Mouse (Mus musculus): ENCODE results near the gene Fcgr1. TPM values are rescaled to one million over a fixed set of nuclear protein-coding genes. Genes with fewer than 3 reads are reported as not detected.
A peak's percentile ranks its signal among the peaks of the same experiment; 100 is the strongest.
"Not testable (repeated sequence)": the region's sequence is repeated elsewhere in the genome, so short reads cannot be mapped to it uniquely, and the experiment has no call there.

Gene Fcgr1
- polyA plus RNA-seq, 1 experiment from 2014 or later = 2.4 TPM

DNA sequence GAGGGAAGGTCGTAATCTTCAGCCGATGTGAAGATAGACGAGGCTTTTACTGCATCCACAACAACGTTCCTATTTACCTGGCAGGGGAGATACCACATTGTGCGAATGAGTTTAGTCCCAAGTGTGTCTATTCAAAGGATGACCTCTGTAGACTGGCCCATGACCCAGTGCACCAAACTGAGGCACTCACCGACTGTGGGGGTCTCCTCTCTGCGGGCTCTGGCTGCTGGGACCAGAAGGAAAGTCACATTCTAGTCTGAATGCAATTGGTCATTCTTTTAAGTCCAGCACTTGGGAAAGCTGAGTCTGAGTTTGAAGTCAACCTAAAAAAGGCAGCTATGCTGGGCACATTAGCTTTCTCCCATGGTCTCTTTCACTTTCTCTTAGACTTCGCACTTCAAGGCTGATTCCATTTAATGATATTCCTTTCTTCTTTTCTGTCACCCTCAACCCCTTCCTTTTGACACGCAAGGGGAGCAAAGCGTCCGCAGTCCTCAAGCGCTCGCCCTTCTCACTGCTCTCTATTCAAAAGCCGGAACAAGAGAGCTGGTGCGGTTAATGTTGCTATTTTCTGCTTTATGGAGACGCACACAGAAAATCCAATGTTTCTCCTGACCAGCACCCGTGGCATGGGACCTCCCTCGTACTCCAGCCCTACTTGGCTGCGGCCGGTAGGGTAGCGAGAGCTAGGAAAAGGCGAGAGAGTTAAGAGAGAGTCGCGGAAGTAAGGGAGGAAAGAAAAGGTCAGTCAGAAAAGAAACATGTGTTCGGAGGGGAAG lies 39.8 kb upstream of the Fcgr1 start:
- Histone ChIP-seq H3K4me3 (peak overlapping the region; percentile 24), H3K27ac (replicated peaks) (no peak overlapping the region), H3K4me2 (replicated peaks) (peak overlapping the region; percentile 33), H3K27me3 (peaks cover 95% of the 10 kb centered on the region), H3K9me3 (no peaks in the 10 kb centered on the region), H3K9ac (replicated peaks) (no peak overlapping the region), H3K36me3 (no peaks in the 10 kb centered on the region), H3K4me1 (peaks cover 7% of the 10 kb centered on the region)
- WGBS = 2% methylated on average over 25 of the region's 25 CpGs
- no peak for ATAC-seq (ENCODE audit: low FRiP score, low read depth)

DNA sequence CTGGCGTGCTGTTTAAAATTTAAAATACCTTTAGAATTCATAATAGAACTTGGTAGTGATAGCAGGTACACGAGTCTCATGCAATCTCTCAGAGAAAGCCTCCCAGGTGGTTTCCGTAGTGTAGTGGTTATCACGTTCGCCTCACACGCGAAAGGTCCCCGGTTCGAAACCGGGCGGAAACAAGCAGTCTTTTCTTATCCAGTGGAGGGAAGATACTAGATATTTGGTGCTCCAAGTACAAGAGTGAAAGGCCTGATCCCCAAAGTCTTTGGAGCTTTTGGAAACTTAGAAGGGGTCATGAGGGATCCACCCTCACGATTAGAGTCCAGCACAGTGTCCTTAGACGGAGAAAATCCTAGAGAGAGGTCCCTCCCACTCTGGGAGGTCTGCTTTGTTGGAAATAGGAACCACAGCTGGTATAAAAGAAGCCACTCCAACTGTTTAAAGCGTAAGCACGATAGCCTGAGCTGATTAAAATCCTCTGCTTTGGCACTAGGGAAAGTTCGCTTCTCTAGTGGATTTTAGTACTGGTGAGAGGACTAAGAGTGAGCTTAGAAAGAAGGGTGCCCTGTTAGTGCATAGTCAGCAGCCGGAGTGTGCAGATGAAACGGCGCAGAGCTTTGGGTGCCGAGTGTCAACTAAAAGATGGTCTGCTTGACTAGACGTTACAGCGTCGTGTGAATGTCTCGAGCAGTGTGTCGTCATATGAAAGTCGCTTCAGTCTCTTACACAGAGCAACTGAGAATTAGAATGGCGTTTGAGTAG lies 39.0 kb upstream of the Fcgr1 start:
- no peaks in the 10 kb centered on the region for H3K36me3 ChIP-seq
- no peaks in the 10 kb centered on the region for H3K9me3 ChIP-seq
- no peak overlapping the region for H3K27ac ChIP-seq (replicated peaks)
- H3K4me3 ChIP-seq = no peak overlapping the region
- no peak overlapping the region for H3K9ac ChIP-seq (replicated peaks)
- peaks cover 91% of the 10 kb centered on the region for H3K27me3 ChIP-seq
- peaks cover 7% of the 10 kb centered on the region for H3K4me1 ChIP-seq
- 0 out of 2 replicates have a peak overlapping the region, but pooled peaks have one; percentile 7 for H3K4me2 ChIP-seq (replicated peaks)
- WGBS = 3% methylated on average over 27 of the region's 27 CpGs
- ATAC-seq (ENCODE audit: low FRiP score, low read depth) = no peak

DNA sequence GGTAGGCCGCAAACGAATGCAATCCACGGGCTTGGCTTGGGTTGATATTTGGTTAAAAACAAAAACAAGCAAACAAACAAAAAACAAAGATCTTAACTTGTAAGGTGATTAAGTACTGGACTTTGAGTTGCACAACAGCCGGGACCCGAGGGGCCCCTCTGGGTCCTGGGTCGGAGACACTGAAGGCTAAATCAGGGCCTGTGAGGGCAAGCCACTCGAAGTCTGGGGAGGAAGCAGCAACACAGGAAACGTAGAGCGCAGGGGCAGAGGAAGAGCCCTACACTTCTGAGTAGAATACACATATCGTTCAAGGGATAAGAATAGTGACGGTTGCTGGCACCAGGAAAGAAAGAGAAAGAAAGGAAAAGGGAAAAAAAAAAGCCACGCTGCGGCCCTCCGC lies 38.2 kb upstream of the Fcgr1 start:
- H3K4me1 ChIP-seq = peaks cover 13% of the 10 kb centered on the region
- no peak overlapping the region for H3K4me2 ChIP-seq (replicated peaks)
- H3K27me3 ChIP-seq = peaks cover 90% of the 10 kb centered on the region
- no peak for ATAC-seq (ENCODE audit: low FRiP score, low read depth)
- H3K27ac ChIP-seq (replicated peaks) = no peak overlapping the region
- H3K9ac ChIP-seq (replicated peaks) = no peak overlapping the region
- H3K4me3 ChIP-seq = no peak overlapping the region
- no peaks in the 10 kb centered on the region for H3K9me3 ChIP-seq
- H3K36me3 ChIP-seq = no peaks in the 10 kb centered on the region
- 15% methylated on average over 14 of the region's 14 CpGs for WGBS

DNA sequence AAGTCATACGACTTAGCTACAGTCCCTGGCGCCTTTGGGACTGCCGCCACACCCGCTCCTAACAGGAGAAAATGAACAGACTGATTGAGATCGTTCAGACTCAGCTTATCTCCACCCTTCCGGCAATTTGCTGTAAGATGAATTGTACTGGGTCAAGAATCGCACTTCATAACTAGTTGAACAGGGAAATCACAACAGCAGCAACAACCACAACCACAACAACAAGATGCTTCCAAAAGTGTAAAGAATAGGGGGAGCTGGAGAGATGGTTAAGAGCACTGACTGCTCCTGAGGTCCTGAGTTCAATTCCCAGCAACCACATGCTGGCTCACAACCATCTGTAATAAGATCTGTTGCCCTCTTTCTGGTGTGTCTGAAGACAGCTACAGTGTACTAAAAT lies 37.7 kb upstream of the Fcgr1 start:
- Histone ChIP-seq H3K9me3 (no peaks in the 10 kb centered on the region), H3K27me3 (peaks cover 88% of the 10 kb centered on the region), H3K9ac (replicated peaks) (no peak overlapping the region), H3K27ac (replicated peaks) (no peak overlapping the region), H3K4me3 (no peak overlapping the region), H3K4me2 (replicated peaks) (no peak overlapping the region), H3K4me1 (peaks cover 13% of the 10 kb centered on the region), H3K36me3 (no peaks in the 10 kb centered on the region)
- WGBS = 84% methylated on average over 7 of the region's 7 CpGs
- no peak for ATAC-seq (ENCODE audit: low FRiP score, low read depth)

DNA sequence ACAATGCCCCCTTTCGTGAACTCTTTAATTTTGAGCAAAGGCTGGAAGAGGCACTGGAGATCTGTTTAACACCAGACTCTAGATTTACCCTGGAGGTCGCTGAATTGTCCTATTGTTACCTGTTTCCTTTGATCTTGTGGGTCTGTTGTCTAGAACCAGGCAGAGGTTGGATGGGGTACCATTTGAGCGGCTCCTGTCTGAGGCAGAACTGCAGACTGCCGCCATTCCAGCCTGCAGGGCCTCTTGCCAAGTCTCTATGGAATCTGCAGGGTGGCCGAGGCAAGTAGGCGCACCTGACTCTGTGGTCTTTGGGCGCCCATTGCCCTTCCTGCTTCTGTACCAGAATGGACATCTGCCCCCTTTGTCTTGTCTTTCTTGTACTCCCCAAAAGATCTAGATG lies 36.8 kb upstream of the Fcgr1 start:
- no peaks in the 10 kb centered on the region for H3K9me3 ChIP-seq
- peaks cover 13% of the 10 kb centered on the region for H3K4me1 ChIP-seq
- H3K36me3 ChIP-seq = no peaks in the 10 kb centered on the region
- H3K4me3 ChIP-seq = no peak overlapping the region
- H3K27ac ChIP-seq (replicated peaks) = no peak overlapping the region
- ATAC-seq (ENCODE audit: low FRiP score, low read depth) = no peak
- H3K4me2 ChIP-seq (replicated peaks) = no peak overlapping the region
- no peak overlapping the region for H3K9ac ChIP-seq (replicated peaks)
- peaks cover 89% of the 10 kb centered on the region for H3K27me3 ChIP-seq
- 63% methylated on average over 7 of the region's 7 CpGs for WGBS

DNA sequence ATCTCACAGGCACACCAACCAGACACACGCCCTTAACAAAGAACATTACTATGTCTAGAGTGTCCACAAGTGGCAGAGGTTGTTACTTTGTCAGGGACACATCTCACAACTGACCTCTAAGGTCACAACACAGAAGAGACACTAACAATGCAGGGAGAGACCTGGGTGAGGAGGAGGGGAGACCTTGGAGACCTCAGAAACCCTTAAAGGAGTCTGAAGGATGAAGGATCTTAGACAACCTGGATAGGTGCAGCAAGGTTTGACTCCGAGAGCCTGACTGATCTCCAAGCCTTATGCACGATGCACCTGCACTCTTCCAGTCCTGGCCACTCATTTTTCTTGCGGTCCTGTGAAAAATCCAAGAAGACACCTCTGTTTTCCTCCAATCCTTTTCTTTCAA lies 36.4 kb upstream of the Fcgr1 start:
- 86% methylated on average over 4 of the region's 4 CpGs for WGBS
- ATAC-seq (ENCODE audit: low FRiP score, low read depth) = no peak
- Histone ChIP-seq H3K27ac (replicated peaks) (no peak overlapping the region), H3K36me3 (no peaks in the 10 kb centered on the region), H3K9me3 (no peaks in the 10 kb centered on the region), H3K4me3 (no peak overlapping the region), H3K4me1 (peaks cover 13% of the 10 kb centered on the region), H3K4me2 (replicated peaks) (no peak overlapping the region), H3K9ac (replicated peaks) (no peak overlapping the region), H3K27me3 (peaks cover 89% of the 10 kb centered on the region)

DNA sequence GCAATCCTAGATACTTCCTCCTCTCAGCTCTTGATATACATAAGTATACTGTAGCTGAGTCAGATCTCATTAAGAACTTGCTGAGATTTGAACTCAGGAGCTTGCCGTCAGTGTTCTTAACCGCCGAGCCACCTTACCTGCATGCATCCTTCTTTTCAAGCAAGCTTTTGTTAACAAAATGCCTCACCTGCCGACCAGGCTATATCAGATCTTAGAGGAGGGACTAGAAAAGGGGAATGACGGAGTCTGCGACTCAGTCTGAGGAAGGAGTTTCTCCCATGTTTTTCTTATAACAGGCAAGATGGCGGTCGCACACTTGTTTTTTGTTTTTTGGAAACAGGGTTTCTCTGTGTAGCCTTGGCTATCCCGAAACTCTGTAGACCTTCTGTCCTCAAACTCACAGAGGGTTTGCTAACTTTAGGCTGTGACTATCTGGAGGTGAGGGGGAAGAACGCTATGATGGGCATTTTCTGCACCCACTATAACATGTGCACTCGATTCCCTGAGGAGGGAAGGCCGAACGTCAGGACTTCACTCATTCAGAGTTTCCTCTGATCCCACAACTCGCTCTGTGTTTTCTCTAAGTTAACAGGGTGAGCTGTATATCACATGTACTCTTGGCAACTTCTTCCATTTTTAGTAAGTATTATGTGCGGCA lies 35.1 kb upstream of the Fcgr1 start:
- Histone ChIP-seq H3K27ac (replicated peaks) (no peak overlapping the region), H3K4me2 (replicated peaks) (peak overlapping the region; percentile 58), H3K9me3 (no peaks in the 10 kb centered on the region), H3K9ac (replicated peaks) (no peak overlapping the region), H3K27me3 (peaks cover 83% of the 10 kb centered on the region), H3K4me1 (peaks cover 9% of the 10 kb centered on the region), H3K36me3 (no peaks in the 10 kb centered on the region), H3K4me3 (no peak overlapping the region; the same call in 1 of the 2 replicates)
- 15% methylated on average over 15 of the region's 15 CpGs for WGBS
- no peak for ATAC-seq (ENCODE audit: low FRiP score, low read depth)

DNA sequence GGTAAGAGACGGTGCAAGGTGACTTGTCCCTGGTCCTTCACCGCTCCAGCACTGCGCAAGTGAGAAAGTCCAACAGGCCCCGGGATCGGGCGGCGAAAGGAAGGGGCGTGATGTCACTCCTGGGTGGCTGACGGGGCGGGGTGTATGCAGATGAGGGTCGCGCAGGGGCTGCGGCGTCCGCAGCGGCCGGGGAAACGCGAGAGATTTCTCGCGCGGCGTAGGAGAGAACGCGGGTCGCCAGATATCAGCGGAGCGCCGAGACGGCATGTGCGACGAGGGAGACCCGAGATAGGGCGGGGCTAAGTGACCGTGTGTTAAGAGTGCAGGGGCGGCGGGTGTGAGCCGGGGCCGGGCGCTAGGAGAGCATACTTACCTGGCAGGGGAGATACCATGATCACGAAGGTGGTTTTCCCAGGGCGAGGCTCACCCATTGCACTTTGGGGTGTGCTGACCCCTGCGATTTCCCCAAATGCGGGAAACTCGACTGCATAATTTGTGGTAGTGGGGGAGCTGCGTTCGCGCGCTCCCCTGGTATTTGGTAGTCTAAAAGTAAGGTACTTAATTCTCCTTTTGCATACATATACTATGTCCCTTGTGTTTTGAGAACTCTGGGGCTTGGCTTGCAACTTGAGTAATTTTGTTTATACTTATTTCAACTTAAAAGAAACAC lies 34.4 kb upstream of the Fcgr1 start:
- not testable (repeated sequence) for H3K36me3 ChIP-seq; H3K27ac ChIP-seq (replicated peaks); H3K4me1 ChIP-seq; H3K9me3 ChIP-seq
- peak overlapping the region; percentile 44 for H3K4me3 ChIP-seq
- WGBS = under 1% methylated on average over 49 of the region's 49 CpGs
- H3K27me3 ChIP-seq = peaks cover 79% of the 10 kb centered on the region
- H3K9ac ChIP-seq (replicated peaks) = peak overlapping the region; percentile 51; the same call in 1 of the 2 replicates
- H3K4me2 ChIP-seq (replicated peaks) = peak overlapping the region; percentile 58
- peak; percentile 94 for ATAC-seq (ENCODE audit: low FRiP score, low read depth)

DNA sequence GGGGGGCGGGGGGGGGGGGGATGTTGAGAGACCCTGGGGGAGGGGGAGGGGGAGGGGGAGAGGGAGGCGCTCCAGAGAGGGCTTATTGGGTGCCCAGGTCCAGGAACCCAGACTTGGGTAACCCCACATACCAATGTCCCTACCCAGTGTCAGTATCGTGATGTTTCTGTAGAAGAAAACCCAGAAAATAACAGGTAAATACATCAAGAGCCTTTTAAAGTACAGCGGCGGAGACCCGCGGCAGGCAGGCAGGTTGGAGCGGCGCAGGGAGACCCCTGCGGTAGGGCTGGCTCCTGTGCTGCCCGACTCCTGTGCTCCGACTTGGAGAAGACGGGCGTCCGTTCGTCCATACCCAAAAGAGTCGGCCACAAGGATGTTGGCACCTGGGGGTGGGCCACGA lies 33.9 kb upstream of the Fcgr1 start:
- Histone ChIP-seq H3K4me2 (replicated peaks) (peak overlapping the region; percentile 58), H3K27me3 (peaks cover 75% of the 10 kb centered on the region), H3K27ac (replicated peaks) (no peak overlapping the region), H3K36me3 (no peaks in the 10 kb centered on the region), H3K4me1 (peaks cover 6% of the 10 kb centered on the region; the same call in 1 of the 2 replicates), H3K9ac (replicated peaks) (peak overlapping the region; percentile 51; the same call in 1 of the 2 replicates), H3K9me3 (no peaks in the 10 kb centered on the region), H3K4me3 (peak overlapping the region; percentile 44)
- ATAC-seq (ENCODE audit: low FRiP score, low read depth) = no peak; the same call in 1 of the 2 replicates
- WGBS = 2% methylated on average over 17 of the region's 18 CpGs

DNA sequence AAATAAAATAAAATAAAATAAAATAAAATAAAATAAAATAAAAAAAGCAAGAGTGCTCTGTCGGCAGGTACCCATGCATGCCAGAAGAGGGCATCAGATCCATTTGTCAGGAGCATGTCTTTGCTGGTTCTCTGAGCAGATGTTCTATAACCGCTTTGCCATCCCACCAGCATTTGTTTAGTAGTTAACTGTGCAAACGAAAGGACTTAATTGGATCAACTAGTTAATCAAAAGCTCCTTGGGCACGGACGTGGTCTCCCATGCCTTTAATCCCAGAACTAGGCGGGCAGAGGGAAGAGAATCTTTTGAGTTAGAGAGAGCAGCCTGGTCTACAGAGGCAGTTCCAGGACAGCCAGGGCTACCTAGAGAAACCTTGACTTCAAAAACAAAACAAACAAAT lies 33.4 kb upstream of the Fcgr1 start:
- H3K4me3 ChIP-seq = peak overlapping the region; percentile 44; the same call in 1 of the 2 replicates
- H3K27me3 ChIP-seq = peaks cover 75% of the 10 kb centered on the region
- peak; percentile 11; the same call in 1 of the 2 replicates for ATAC-seq (ENCODE audit: low FRiP score, low read depth)
- no peaks in the 10 kb centered on the region for H3K36me3 ChIP-seq
- H3K4me1 ChIP-seq = peaks cover 6% of the 10 kb centered on the region; the same call in 1 of the 2 replicates
- 1% methylated on average over 6 of the region's 6 CpGs for WGBS
- H3K27ac ChIP-seq (replicated peaks) = no peak overlapping the region
- no peaks in the 10 kb centered on the region for H3K9me3 ChIP-seq
- H3K9ac ChIP-seq (replicated peaks) = no peak overlapping the region
- peak overlapping the region; percentile 58 for H3K4me2 ChIP-seq (replicated peaks)

DNA sequence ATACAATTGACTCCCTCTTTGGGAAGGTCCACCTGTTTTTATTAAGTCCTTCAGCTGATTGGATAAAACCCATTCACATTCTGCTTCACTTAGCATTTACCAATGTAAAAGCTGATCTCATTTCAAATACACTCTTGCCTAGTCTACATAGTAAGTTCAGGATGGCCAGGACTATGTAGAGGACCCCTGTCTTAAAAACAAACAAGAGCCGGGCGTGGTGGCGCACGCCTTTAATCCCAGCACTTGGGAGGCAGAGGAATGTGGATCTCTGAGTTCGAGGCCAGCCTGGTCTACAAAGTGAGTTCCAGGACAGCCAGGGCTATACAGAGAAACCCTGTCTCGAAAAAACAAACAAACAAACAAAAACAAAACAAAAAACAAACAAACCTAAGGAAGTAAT lies 30.0 kb upstream of the Fcgr1 start:
- H3K9ac ChIP-seq (replicated peaks); H3K4me2 ChIP-seq (replicated peaks); H3K36me3 ChIP-seq; H3K4me3 ChIP-seq; H3K27ac ChIP-seq (replicated peaks); ATAC-seq (ENCODE audit: low FRiP score, low read depth); H3K4me1 ChIP-seq; H3K9me3 ChIP-seq: not testable (repeated sequence)
- H3K27me3 ChIP-seq = peaks cover 50% of the 10 kb centered on the region
- 58% methylated on average over 6 of the region's 6 CpGs for WGBS

Data from midbrain, embryonic 12.5 days (tissue).